Mouse (Mus musculus): ENCODE measurements around the gene Tbx1.

DNA sequence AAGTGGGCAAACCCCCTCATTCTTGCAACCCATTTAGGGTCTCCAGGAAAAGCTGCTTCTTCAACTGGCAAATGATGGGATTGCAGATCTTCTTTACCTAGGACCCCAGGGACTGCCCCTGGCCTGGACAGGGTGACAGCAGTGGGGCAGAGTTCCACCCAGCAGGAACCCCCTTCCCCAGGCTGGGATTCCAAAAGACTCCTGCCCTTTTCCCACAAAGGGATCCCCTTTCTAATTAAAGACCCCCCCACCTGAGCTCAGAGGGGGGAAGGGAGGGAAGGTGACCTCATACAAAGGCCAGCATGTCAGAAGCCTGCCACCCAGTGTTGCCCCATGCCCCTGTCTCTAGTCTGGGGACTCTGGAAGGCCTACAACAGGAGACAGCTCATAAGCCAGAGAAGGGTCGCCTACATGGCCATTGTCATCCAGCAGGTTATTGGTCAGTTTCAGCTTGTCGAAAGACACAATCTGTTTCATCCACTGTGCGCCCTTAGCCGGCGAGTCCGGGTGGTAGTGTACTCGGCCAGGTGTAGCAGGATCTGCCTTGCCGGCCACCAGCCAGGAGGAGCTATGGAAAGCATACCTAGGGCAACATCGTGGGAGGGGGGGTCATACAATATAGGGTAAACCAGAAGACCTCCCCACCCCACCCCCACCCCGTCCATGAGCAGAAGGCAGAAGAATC lies 6.7 kb downstream of the Tbx1 start:
- no peak for TF ChIP-seq CTCF (IDR thresholded peaks at IDR 0.05; ENCODE audit: borderline replicate concordance, control insufficient read depth, extremely low read depth, insufficient read depth, low read length, poor library complexity)
- TF ChIP-seq POLR2A (IDR thresholded peaks at IDR 0.05; ENCODE audit: control insufficient read depth, extremely low read depth, insufficient read depth, low read length, poor library complexity), result no peak
